Mouse (Mus musculus) midbrain, embryonic 14.5 days (tissue): ENCODE measurements at regions not wholly inside any gene's neighbourhood (a gene's known extent, or its start where the extent isn't known, plus 50 kb on each side); places are given as distances from the start of the nearest gene placed in this dataset.

ENCODE experiments used
- ATAC-seq: fragments of 200-750 bp; cut with Nextera tagmentation; 2 replicates; pipeline ENCODE4 v1.8.0; 2017; ENCODE audit warnings: moderate number of reproducible peaks, moderate library complexity; ENCODE audit not compliant: low FRiP score, low TSS enrichment
- DNase-seq: peaks from one replicate; pipeline ENCODE4 v3.0.0-alpha.2; 2015
- H3K27ac ChIP-seq: fragments of 300-500 bp; sonication (generic); replicated peaks from 2 replicates; pipeline ENCODE4 v1.5.1; 2014; ENCODE audit warnings: mild to moderate bottlenecking, low read depth, low read length, moderate library complexity
- H3K27me3 ChIP-seq: fragments of 300-500 bp; sonication (generic); 2 replicates; pipeline ENCODE4 v1.6.1; 2014; ENCODE audit warnings: low read length, control low read depth, mixed read lengths; ENCODE audit not compliant: control insufficient read depth, insufficient read depth
- H3K36me3 ChIP-seq: fragments of 300-500 bp; sonication (generic); 2 replicates; pipeline ENCODE4 v1.6.1; 2014; ENCODE audit warnings: low read length, control low read depth; ENCODE audit not compliant: control insufficient read depth, insufficient read depth
- H3K4me1 ChIP-seq: fragments of 300-500 bp; sonication (generic); 2 replicates; pipeline ENCODE4 v1.6.1; 2014; ENCODE audit warnings: mild to moderate bottlenecking, antibody characterized with exemption, low read length, control low read depth; ENCODE audit not compliant: control insufficient read depth, insufficient read depth
- H3K4me2 ChIP-seq: fragments of 300-500 bp; sonication (generic); 2 replicates; pipeline ENCODE4 v1.6.1; 2014; ENCODE audit warnings: mild to moderate bottlenecking, low read length, moderate library complexity
- H3K4me3 ChIP-seq: fragments of 300-500 bp; sonication (generic); replicated peaks from 2 replicates; pipeline ENCODE4 v1.5.1; 2014; ENCODE audit warnings: low read depth, low read length
- H3K9ac ChIP-seq: fragments of 300-500 bp; sonication (generic); replicated peaks from 2 replicates; pipeline ENCODE4 v1.6.1; 2014; ENCODE audit warnings: mild to moderate bottlenecking, low read length, moderate library complexity
- H3K9me3 ChIP-seq: fragments of 300-500 bp; sonication (generic); 2 replicates; pipeline ENCODE4 v1.6.1; 2016; ENCODE audit warnings: low read length, control low read depth, mixed read lengths; ENCODE audit not compliant: control insufficient read depth
- WGBS: fragments of 180-500 bp; shearing (Covaris S2); extraction: QIAGEN DNeasy Blood & Tissue Kit; methylation state at CpG from one replicate; pipeline ENCODE4 v1.1.7; 2014; 5-methylcytosine and 5-hydroxymethylcytosine counted together

DNA sequence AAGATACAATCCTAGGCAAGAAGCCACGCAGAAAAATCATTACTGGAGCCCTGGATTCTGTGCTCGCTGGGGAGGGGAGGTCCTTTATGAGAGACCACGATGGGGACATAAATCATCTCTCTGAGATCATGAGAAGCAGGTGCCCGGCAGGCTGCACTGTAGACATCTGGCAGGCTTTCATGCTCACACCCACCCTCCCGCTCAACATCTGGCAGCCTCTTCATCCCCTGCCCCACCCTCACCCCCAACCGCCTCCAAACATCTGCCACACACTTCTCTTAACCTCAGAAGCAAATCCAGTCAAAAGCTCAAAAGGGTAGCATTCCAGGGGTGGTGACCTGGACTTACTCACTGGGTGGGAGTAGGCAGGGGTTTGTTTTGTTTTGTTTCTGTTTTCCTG, 279.5 kb upstream of the Atp11b start:
- Histone ChIP-seq H3K27me3 (no peaks in the 10 kb centered on the region), H3K4me1 (0 out of 2 replicates have a peak, but pooled peaks cover 4% of the 10 kb centered on the region), H3K4me2 (no peak overlapping the region), H3K36me3 (no peaks in the 10 kb centered on the region), H3K9ac (no peak overlapping the region), H3K27ac (no peak overlapping the region), H3K9me3 (no peaks in the 10 kb centered on the region), H3K4me3 (no peak overlapping the region)
- DNase-seq, result no peak
- ATAC-seq, result no peak
- 34% methylated on average over 6 of the region's 6 CpGs for WGBS

DNA sequence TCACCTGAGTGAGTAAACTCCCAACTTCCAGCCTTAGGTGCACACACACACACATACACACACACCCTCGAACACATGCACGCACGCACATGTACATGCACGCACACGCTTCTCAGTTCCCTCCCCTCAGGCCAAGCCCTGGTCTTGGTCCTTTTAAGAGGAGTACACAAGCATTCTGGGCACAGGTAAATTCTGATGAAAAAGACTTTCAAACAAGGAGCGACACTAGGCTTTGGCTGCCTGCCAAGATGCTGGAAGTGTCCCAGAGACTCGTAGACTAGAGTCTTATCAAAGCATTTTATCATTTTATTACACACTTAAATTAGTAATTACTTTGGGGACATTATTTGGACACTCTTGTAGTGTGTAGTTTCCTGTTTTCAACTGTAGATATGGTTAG, 278.6 kb upstream of the Atp11b start:
- H3K4me3 ChIP-seq, result no peak overlapping the region
- no peak overlapping the region for H3K27ac ChIP-seq
- peak; percentile 51 for DNase-seq
- WGBS, result 80% methylated on average over 7 of the region's 7 CpGs
- 0 out of 2 replicates have a peak, but pooled peaks cover 4% of the 10 kb centered on the region for H3K4me1 ChIP-seq
- no peak overlapping the region for H3K4me2 ChIP-seq
- no peaks in the 10 kb centered on the region for H3K9me3 ChIP-seq
- no peak overlapping the region for H3K9ac ChIP-seq
- no peaks in the 10 kb centered on the region for H3K27me3 ChIP-seq
- ATAC-seq, result no peak
- H3K36me3 ChIP-seq, result no peaks in the 10 kb centered on the region

DNA sequence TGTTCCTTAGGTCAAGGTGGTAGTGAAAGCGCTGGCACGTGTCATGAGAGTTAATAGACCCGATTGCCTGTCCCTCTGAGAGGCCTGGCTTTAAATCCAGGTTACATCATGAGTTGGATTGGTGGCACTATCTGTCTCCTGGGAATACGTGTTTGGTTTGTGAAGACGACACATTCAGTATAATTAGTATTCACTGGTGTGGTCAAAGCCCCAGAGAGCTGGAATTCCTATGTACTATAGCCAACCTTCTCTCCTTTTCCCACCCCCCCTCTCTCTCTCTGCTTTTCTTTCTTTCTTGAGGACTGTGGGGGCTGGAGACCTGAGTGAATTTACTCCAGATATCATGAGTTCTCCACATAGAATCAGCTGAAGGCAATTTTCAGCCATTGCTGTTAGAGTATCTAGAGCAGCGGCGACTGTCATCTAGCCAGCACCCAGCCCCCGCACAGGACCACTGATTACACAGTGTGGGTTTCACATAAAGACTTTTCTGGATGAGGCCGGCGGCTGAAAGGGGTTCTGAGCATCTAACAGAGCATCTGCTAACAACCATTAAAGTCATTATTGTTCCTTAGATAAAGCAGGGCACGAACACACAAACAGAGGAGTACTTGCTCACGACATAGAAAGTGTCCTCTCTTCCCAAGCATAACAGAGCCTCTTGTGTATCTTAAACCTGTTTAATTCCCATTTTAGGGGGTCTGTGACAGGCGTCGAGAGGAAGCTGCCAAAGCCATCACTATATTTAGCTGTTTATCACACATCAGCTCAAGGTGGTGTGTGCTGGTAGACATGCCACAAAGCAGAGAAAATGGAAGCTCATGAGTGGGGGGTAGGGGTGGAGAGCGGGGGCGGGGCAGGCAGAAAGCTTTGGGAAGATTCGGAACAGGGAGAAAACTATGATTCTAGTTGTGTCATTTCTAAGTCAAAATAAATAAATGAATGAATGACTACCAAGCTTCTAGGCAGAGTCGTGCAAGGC, 272.9 kb upstream of the Atp11b start:
- Histone ChIP-seq H3K4me1 (peaks cover 9% of the 10 kb centered on the region), H3K27me3 (no peaks in the 10 kb centered on the region), H3K9ac (no peak overlapping the region), H3K27ac (no peak overlapping the region), H3K9me3 (no peaks in the 10 kb centered on the region), H3K4me3 (no peak overlapping the region), H3K4me2 (no peak overlapping the region; the same call in 1 of the 2 replicates), H3K36me3 (no peaks in the 10 kb centered on the region)
- DNase-seq, result peak; percentile 49
- 33% methylated on average over 18 of the region's 18 CpGs for WGBS
- peak; percentile 46 for ATAC-seq

DNA sequence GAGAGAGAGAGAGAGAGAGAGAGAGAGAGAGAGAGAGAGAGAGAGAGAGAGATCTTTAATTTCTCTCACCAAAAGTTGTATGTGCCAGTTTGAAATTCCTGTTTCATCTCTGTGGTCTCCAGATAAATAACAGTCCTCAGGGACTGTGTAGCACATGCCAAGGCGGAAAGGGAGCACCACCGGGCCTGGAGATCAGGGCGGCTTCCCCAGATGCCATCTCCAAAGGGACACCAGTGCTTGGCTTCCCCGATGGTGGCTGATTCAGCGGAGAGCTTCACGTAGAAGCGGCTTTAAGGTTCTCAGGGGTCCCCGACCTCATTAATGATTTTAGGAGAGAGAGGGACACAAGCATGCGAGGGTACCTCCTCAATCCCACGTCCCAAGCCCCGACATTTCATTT, 272.1 kb upstream of the Atp11b start:
- H3K9me3 ChIP-seq, result no peaks in the 10 kb centered on the region
- no peak for ATAC-seq

DNA sequence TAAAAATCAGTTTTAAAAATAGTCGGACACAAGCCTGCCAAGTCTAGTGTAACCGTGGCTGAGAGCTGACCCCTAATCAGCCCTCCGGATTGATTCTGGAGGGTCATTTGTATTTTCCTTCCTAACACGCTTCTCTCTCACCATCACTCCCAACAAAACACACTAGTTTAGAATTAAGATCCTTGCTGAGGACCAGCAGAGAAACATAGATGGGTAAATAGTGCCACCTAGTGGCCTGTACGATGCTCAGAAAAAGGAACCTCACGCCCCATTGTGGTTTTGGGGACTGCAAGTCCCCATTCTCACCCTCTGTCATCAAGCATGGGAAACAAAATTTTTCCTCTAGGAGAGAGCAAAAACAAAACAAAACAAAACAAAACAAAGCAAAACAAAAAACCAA, 271.6 kb upstream of the Atp11b start:
- peak overlapping the region; percentile 42 for H3K4me2 ChIP-seq
- no peaks in the 10 kb centered on the region for H3K36me3 ChIP-seq
- ATAC-seq (peak; percentile 66; the same call in 1 of the 2 replicates), DNase-seq (peak; percentile 92)
- H3K4me1 ChIP-seq, result peaks cover 9% of the 10 kb centered on the region
- no peaks in the 10 kb centered on the region for H3K27me3 ChIP-seq
- 1% methylated on average over 6 of the region's 6 CpGs for WGBS
- no peak overlapping the region; the same call in 1 of the 2 replicates for H3K9ac ChIP-seq
- H3K9me3 ChIP-seq, result no peaks in the 10 kb centered on the region
- no peak overlapping the region for H3K27ac ChIP-seq
- H3K4me3 ChIP-seq, result 0 out of 2 replicates have a peak overlapping the region, but pooled peaks have one; percentile 4

More for the DNA sequence above, 272.1 kb upstream of the Atp11b start:
- H3K27me3 ChIP-seq, result no peaks in the 10 kb centered on the region
- H3K4me1 ChIP-seq, result peaks cover 9% of the 10 kb centered on the region
- H3K4me2 ChIP-seq, result peak overlapping the region; percentile 42
- 0 out of 2 replicates have a peak overlapping the region, but pooled peaks have one; percentile 4 for H3K4me3 ChIP-seq
- 12% methylated on average over 11 of the region's 11 CpGs for WGBS
- no peak overlapping the region; the same call in 1 of the 2 replicates for H3K9ac ChIP-seq
- no peak overlapping the region for H3K27ac ChIP-seq
- peak; percentile 51 for DNase-seq
- H3K36me3 ChIP-seq, result no peaks in the 10 kb centered on the region

DNA sequence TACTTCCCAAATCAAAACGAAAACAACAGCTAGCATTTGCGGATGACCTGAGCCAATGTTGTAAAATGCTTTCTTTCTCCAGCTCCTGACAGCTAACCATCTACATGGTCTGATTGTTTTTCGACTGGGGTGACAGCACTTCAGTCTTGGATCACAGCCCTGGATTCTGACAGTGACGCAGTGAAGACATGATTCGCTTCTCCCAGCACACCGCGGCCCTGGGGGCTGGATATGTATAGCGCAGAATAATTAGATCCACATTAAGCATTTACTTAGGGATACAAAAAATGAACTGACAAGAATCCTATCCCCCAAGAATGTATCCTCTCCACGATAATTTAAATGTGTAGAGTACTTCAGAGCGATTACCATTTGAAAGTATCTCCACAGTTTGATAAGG, 271.1 kb upstream of the Atp11b start:
- Histone ChIP-seq H3K9ac (no peak overlapping the region), H3K27me3 (no peaks in the 10 kb centered on the region), H3K4me2 (no peak overlapping the region), H3K4me3 (no peak overlapping the region), H3K36me3 (no peaks in the 10 kb centered on the region), H3K27ac (no peak overlapping the region), H3K9me3 (no peaks in the 10 kb centered on the region), H3K4me1 (peaks cover 9% of the 10 kb centered on the region)
- no peak for ATAC-seq
- no peak for DNase-seq
- WGBS, result 71% methylated on average over 10 of the region's 10 CpGs

DNA sequence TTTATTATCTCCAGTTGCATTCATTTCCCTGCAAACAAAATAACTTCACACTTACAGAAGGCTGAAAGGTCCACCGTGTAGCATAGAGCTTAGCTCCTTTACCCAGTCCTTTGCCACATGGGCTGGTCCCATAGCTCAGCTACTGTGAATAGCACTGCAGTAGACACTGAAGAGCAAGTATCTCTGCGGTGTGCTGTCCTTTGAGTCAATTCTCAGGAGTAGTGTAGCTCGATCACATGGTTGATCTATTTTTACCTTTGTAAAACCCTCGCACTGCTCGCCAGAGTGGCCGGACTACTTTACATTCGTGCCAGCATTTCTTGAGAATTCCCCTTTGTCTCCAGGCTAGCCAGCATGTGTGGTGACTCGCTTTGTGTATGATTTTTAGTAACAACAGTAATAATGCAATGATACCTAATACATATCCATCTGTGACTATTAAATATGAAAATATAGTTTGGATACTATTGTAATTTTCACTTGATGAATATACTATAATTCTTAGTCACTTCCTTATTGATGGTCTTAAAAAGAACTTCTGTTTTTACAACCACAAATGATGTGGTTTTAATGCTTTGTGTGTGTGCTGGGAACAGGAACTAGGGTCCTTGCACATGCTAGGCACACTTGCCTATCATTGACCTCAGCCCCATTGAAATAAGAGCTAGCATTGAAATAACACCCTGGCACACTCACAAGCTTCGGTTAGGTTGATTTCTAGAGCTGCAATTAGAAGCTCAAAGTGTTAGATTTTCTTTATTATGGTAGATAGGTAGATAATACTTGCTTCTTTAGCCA, 257.7 kb upstream of the Atp11b start:
- no peak overlapping the region for H3K27ac ChIP-seq
- DNase-seq, result no peak
- 65% methylated on average over 9 of the region's 9 CpGs for WGBS
- H3K27me3 ChIP-seq, result no peaks in the 10 kb centered on the region
- H3K9me3 ChIP-seq, result no peaks in the 10 kb centered on the region
- H3K4me2 ChIP-seq, result no peak overlapping the region
- H3K9ac ChIP-seq, result no peak overlapping the region
- no peak for ATAC-seq
- 0 out of 2 replicates have a peak, but pooled peaks cover 3% of the 10 kb centered on the region for H3K4me1 ChIP-seq
- H3K4me3 ChIP-seq, result no peak overlapping the region
- H3K36me3 ChIP-seq, result no peaks in the 10 kb centered on the region

DNA sequence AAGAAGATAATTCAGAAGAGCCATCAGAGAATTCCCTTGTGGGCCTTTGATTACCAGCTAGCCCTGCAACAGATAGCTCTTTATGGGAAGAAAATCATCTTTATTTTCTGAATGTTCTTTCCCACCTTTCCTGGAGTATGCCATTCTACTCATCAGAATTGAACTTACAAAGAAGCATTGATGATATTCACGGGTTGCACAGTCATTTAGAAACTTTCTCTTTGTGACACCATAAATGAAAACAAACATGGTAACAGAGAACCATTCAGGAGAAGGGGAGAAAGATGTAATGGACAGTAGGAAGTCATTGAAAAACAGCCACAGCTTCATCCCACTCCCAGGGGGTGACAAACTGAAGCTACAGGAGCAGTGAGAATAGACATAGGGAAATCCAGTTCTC, 243.6 kb upstream of the Atp11b start:
- Histone ChIP-seq H3K4me2 (no peak overlapping the region), H3K27me3 (no peaks in the 10 kb centered on the region), H3K9me3 (no peaks in the 10 kb centered on the region), H3K36me3 (no peaks in the 10 kb centered on the region), H3K4me1 (no peaks in the 10 kb centered on the region), H3K4me3 (no peak overlapping the region), H3K9ac (no peak overlapping the region), H3K27ac (no peak overlapping the region)
- WGBS, result 54% methylated on average over 1 of the region's 1 CpGs
- DNase-seq (no peak), ATAC-seq (no peak)
